Mouse (Mus musculus): ENCODE measurements around the gene Mdm2. TPM values are rescaled to one million over a fixed set of nuclear protein-coding genes. Genes with fewer than 3 reads are reported as not detected.
"Not testable (repeated sequence)": the region's sequence is repeated elsewhere in the genome, so short reads cannot be mapped to it uniquely, and the experiment has no call there.

Gene Mdm2
- polyA plus RNA-seq, 1 experiment from 2014 or later = 47.7 TPM

DNA sequence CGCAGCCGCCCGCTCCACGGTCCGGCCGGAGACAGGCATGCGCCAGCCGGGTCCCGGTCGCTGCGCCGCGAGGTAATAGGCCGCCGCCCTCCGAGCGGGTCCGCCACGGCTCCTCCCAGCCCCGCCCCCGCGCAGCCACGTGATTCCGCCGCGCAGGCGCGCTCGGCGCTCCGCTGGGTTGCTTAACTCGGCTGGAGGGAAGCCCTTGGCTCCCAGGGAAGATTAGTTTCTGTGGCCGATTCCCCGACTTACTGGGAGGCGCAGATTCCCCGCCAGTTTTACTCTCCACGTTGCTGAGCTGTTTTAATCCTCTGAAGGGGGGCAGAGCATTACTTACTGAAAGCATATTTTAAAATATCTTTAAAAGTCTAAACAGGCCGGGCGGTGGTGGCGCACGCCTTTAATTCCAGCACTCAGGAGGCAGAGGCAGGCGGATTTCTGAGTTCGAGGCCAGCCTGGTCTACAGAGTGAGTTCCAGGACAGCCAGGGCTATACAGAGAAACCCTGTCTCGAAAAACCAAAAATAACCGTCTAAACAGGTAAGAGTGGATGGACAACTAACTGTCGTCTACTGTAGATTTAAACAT is 35.8 kb upstream of the Mdm2 start, which contains the start of gene Slc35e3:
Slc35e3 (minus strand) TSS at position 69 of the 587 bp plus-strand sequence.
- 14% methylated on average over 40 of the region's 46 CpGs for WGBS
- peak; percentile 97 for ATAC-seq (ENCODE audit: borderline replicate concordance, extremely low read depth, low FRiP score, low TSS enrichment)

DNA sequence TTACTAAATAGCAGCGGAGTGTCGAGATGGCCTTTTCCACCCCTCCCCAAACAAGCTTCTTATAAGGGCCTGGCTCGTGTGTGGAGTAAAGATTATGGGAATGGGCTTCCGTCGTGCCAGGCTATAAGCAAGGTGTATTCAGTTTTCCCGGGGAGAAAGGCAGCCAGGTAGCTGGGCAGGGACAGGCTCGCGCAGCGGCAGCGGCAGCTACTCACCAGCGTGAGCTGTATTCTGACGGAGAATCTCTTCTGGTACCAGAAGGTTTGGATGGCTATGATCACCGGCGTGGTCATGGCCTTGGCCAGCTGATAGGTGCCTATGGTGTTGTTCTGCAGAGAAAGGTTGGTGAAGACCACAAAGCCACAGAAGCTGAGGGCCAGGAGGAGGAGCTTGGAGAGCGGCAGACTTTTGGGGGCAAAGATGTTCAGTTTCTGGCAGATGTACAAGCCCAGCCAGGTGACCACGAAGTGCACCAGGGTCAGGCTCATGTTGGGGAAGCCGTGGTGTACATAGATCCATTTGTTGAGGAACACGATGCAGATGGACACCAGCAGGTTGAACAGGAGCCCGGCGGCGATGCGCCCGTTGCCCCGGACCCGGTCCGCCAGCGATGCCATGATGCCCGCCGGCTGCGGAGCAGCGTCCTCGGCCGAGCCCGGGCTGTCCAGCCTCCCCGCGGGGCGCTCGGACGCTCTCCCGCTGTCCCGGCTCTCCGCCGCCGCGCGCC is 35.2 kb upstream of the Mdm2 start:
- 0 out of 2 replicates have a peak overlapping the region, but pooled peaks have one; percentile 80 for H3K27ac ChIP-seq
- not testable (repeated sequence) for H3K4me1 ChIP-seq, H3K27me3 ChIP-seq, H3K9me3 ChIP-seq
- WGBS = 1% methylated on average over 14 of the region's 46 CpGs
- peaks cover 18% of the 10 kb centered on the region for H3K36me3 ChIP-seq
- peak overlapping the region; percentile 52 for H3K4me3 ChIP-seq
- H3K9ac ChIP-seq = peak overlapping the region; percentile 57
- ATAC-seq (ENCODE audit: borderline replicate concordance, extremely low read depth, low FRiP score, low TSS enrichment) = peak; percentile 13
- H3K4me2 ChIP-seq = peak overlapping the region; percentile 79

More for the DNA sequence above, 35.8 kb upstream of the Mdm2 start, which contains the start of gene Slc35e3:
- Histone ChIP-seq H3K27me3 (no peaks in the 10 kb centered on the region), H3K4me1 (peaks cover 8% of the 10 kb centered on the region), H3K9ac (peak within 1 kb of the TSS; percentile 57), H3K36me3 (peaks cover 25% of the 10 kb centered on the region), H3K4me2 (peak within 1 kb of the TSS; percentile 79), H3K9me3 (no peaks in the 10 kb centered on the region), H3K4me3 (peak within 1 kb of the TSS; percentile 52), H3K27ac (peak within 1 kb of the TSS; percentile 80)

DNA sequence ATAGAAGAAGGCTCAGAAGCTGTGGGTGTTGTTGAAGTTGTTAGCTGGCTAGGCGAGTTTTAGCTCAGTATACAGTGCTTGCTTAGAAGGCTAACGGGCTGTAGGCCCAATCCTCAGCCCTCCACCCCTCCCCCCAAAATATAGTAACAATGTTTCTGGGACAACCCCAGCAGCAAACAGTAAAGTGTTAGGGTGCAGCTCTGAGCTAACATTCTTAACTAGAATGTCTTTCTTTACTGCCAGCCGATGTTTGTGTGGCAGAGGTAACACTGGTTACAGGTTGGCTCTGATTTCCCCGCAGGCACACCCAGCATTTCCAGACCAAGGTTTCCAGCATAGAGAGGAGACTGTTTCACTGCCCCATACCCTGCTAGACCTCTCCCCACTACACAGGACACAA is 33.4 kb upstream of the Mdm2 start:
- Histone ChIP-seq H3K4me2 (no peak overlapping the region), H3K36me3 (peaks cover 15% of the 10 kb centered on the region), H3K4me1 (peaks cover 8% of the 10 kb centered on the region), H3K9ac (no peak overlapping the region), H3K9me3 (no peaks in the 10 kb centered on the region), H3K4me3 (no peak overlapping the region), H3K27ac (no peak overlapping the region), H3K27me3 (no peaks in the 10 kb centered on the region)
- 67% methylated on average over 4 of the region's 4 CpGs for WGBS
- ATAC-seq (ENCODE audit: borderline replicate concordance, extremely low read depth, low FRiP score, low TSS enrichment) = no peak

DNA sequence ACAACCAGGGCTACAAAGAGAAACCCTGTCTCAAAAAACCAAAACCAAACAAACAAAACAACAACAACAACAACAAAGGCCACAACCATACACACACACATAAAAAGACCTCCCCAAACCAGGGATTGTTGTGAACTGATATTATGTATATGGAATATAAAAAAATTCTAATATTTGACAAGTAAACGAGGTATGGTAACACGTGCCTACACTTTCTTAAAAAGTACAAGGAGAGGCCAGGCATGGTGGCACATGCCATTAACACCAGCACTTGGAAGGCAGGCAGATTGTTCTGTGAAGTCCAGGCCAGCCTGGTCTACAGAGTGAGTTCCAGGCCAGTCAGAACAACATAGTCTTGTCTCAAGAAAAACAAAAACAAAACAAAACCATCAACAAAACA is 32.6 kb upstream of the Mdm2 start:
- Histone ChIP-seq H3K4me2 (no peak overlapping the region), H3K9me3 (no peaks in the 10 kb centered on the region), H3K36me3 (peaks cover 19% of the 10 kb centered on the region), H3K27ac (no peak overlapping the region), H3K4me3 (no peak overlapping the region), H3K27me3 (no peaks in the 10 kb centered on the region), H3K4me1 (peaks cover 8% of the 10 kb centered on the region), H3K9ac (no peak overlapping the region)
- ATAC-seq (ENCODE audit: borderline replicate concordance, extremely low read depth, low FRiP score, low TSS enrichment) = no peak
- 91% methylated on average over 2 of the region's 2 CpGs for WGBS

DNA sequence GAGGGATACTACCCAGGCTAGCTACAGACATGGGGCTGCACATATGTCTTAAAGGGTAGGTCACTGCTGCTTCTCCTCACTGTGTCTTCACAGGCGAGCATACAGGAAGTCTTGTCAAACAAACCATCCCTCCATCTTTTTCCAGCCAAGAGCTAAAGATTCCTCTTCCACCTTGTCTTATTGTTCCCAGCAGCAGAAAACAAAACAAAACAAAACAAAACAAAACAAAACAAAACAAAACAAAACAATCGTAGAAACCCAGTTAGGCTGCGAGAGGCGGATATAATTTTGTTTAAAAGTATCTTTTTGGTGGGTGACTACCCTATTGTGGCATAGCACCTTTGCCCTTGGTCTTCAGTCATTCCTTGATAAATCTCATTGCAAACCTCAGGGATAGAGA is 32.1 kb upstream of the Mdm2 start:
- no peak for ATAC-seq (ENCODE audit: borderline replicate concordance, extremely low read depth, low FRiP score, low TSS enrichment)

DNA sequence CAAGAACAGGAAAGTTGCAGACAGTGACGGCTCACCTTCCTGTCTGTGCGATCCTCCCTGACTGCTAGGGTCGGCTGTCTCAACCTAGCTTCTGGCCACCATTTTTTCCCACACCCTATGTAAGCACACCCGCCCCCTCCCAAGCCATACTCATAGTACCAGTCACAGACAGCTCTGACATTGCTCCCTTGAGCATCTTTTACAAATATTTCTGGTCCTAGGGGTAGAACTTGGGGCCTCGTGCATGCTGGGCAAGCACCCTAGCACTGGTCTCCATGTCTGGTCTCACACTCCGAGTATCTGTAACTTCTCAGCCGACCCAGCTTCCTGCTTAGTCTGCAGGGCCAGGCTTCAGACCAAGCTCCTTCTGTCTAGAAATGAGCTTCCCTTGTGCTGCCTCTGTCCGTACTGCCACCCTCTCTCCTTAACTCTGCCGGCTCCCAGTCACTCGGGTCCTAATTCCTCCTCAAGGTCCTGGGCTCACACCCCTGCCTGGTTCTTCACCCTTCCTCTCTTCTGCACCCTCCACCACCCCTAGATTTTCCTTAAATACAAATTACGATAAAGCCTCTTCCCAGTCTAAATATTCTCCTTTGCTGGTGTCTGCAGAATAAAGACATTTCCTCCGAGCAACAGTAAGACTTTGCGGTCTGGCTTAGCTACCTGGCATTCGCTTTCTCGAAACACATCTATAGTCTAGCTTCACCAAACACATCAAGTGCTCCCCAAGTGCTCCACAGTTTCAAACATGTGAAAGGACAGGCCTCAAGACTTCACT is 31.3 kb upstream of the Mdm2 start:
- Histone ChIP-seq H3K4me1 (peaks cover 8% of the 10 kb centered on the region), H3K4me3 (no peak overlapping the region), H3K36me3 (peaks cover 25% of the 10 kb centered on the region), H3K9me3 (no peaks in the 10 kb centered on the region), H3K27ac (no peak overlapping the region), H3K4me2 (no peak overlapping the region), H3K9ac (no peak overlapping the region), H3K27me3 (no peaks in the 10 kb centered on the region)
- 76% methylated on average over 15 of the region's 15 CpGs for WGBS
- no peak for ATAC-seq (ENCODE audit: borderline replicate concordance, extremely low read depth, low FRiP score, low TSS enrichment)

More for the DNA sequence above, 32.1 kb upstream of the Mdm2 start:
- Histone ChIP-seq H3K4me3 (no peak overlapping the region), H3K4me1 (peaks cover 8% of the 10 kb centered on the region), H3K27ac (no peak overlapping the region), H3K9me3 (no peaks in the 10 kb centered on the region), H3K4me2 (no peak overlapping the region), H3K36me3 (peaks cover 21% of the 10 kb centered on the region), H3K27me3 (no peaks in the 10 kb centered on the region), H3K9ac (no peak overlapping the region)
- WGBS = 81% methylated on average over 4 of the region's 4 CpGs

DNA sequence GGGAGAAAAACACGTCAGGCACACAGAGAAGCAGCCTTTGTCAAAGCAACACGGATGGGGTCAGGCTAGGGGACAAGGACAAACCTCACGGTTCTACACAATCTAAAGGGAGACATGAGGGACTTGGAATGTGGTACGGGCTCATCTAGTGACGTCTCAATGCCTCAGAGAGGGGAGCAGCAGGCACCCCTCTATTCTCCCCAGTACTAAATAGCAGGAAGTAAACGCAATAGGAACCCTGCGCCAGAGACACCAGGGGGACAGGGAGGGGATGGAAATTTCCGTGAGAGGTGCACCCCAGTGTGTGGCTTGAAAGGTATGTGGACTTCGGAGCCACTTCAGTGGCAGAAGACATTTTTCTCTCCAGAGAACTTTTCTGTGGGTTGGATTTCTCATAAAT is 30.4 kb upstream of the Mdm2 start:
- H3K27ac ChIP-seq = no peak overlapping the region
- 80% methylated on average over 9 of the region's 9 CpGs for WGBS

DNA sequence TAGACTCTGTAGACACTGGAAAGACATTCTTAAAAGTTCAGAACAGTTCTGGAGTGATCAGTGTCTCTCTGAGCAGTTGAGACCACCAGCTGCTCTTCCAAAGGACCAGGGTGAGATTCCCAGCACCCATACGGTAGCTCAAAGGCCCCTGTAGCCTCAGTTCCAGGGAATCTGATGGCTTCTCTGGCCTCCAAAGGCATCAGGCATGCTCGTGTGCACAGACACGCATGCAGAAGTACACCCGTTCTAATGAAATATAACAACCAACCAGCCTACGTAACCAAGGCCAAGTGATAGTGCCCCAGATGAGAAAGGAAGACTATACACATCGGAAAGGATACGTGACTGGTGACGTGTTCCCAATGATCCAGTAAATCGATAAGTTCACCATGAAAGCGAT is 29.6 kb upstream of the Mdm2 start:
- no peak for ATAC-seq (ENCODE audit: borderline replicate concordance, extremely low read depth, low FRiP score, low TSS enrichment)
- H3K27ac ChIP-seq = no peak overlapping the region
- peaks cover 5% of the 10 kb centered on the region for H3K4me1 ChIP-seq
- no peaks in the 10 kb centered on the region for H3K27me3 ChIP-seq
- H3K36me3 ChIP-seq = peaks cover 29% of the 10 kb centered on the region
- H3K9me3 ChIP-seq = no peaks in the 10 kb centered on the region
- no peak overlapping the region for H3K4me2 ChIP-seq
- no peak overlapping the region for H3K4me3 ChIP-seq
- 97% methylated on average over 10 of the region's 10 CpGs for WGBS
- H3K9ac ChIP-seq = no peak overlapping the region

More for the DNA sequence above, 30.4 kb upstream of the Mdm2 start:
- no peak for ATAC-seq (ENCODE audit: borderline replicate concordance, extremely low read depth, low FRiP score, low TSS enrichment)
- H3K9ac ChIP-seq = no peak overlapping the region
- no peaks in the 10 kb centered on the region for H3K9me3 ChIP-seq
- H3K36me3 ChIP-seq = peaks cover 29% of the 10 kb centered on the region
- H3K4me2 ChIP-seq = no peak overlapping the region
- no peaks in the 10 kb centered on the region for H3K27me3 ChIP-seq
- H3K4me3 ChIP-seq = no peak overlapping the region
- H3K4me1 ChIP-seq = peaks cover 8% of the 10 kb centered on the region

DNA sequence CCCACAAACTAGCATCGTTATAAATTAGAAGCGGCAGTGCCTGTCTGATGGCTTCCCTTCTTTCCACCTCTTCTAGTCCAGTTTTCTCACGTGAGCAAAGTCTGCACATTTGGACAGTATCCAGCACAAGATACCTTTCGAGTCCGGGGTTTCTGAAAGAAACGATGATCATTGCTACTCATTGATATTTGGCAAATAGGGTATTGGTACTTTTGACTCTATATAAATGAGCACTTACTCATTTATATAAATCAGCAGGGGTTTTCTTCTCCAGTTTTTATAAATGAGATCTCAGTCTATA is 29.0 kb upstream of the Mdm2 start:
- H3K4me1 ChIP-seq = no peaks in the 10 kb centered on the region; the same call in none of the 2 replicates
- H3K9ac ChIP-seq = no peak overlapping the region
- WGBS = 90% methylated on average over 6 of the region's 6 CpGs
- ATAC-seq (ENCODE audit: borderline replicate concordance, extremely low read depth, low FRiP score, low TSS enrichment) = no peak
- H3K9me3 ChIP-seq = no peaks in the 10 kb centered on the region
- no peak overlapping the region for H3K4me3 ChIP-seq
- H3K27me3 ChIP-seq = no peaks in the 10 kb centered on the region
- H3K4me2 ChIP-seq = no peak overlapping the region
- no peak overlapping the region for H3K27ac ChIP-seq
- peaks cover 29% of the 10 kb centered on the region for H3K36me3 ChIP-seq

DNA sequence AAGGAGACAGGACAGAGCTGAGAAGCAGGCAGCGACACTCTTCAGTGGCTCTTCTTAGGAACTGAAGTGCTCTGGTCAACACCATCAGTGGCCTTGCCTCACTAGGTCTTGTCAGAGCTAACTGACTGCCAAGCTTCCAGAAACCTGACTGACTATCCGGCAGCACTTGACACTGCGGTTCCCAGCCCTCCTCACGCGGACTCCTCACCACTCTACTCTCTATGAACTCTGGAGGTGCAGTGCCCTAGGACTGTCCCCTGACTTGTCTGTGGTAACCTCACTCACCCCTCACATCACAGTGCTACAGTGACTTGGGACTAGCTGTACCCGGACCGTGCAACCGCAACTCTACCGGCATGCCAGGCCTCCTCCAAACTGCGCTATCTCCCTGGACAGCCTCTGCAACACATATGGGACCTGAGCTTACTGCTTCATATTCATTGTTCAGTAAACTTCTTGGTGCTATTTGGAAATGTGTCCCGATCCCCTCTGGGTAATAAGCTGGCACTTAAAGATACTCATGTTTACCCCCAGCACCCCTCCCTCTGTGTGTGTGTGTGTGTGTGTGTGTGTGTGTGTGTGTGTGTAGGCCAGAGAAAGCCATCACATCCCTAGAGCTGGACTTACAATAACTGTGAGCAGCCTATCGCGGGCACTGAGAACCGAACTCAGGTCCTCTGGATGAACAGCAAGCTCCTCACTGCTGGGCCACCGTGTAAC is 28.5 kb upstream of the Mdm2 start:
- peaks cover 29% of the 10 kb centered on the region for H3K36me3 ChIP-seq
- no peak overlapping the region for H3K9ac ChIP-seq
- no peaks in the 10 kb centered on the region; the same call in none of the 2 replicates for H3K4me1 ChIP-seq
- no peaks in the 10 kb centered on the region for H3K27me3 ChIP-seq
- no peaks in the 10 kb centered on the region for H3K9me3 ChIP-seq
- no peak overlapping the region for H3K4me3 ChIP-seq
- 94% methylated on average over 15 of the region's 15 CpGs for WGBS
- no peak overlapping the region for H3K4me2 ChIP-seq
- H3K27ac ChIP-seq = no peak overlapping the region
- no peak for ATAC-seq (ENCODE audit: borderline replicate concordance, extremely low read depth, low FRiP score, low TSS enrichment)

DNA sequence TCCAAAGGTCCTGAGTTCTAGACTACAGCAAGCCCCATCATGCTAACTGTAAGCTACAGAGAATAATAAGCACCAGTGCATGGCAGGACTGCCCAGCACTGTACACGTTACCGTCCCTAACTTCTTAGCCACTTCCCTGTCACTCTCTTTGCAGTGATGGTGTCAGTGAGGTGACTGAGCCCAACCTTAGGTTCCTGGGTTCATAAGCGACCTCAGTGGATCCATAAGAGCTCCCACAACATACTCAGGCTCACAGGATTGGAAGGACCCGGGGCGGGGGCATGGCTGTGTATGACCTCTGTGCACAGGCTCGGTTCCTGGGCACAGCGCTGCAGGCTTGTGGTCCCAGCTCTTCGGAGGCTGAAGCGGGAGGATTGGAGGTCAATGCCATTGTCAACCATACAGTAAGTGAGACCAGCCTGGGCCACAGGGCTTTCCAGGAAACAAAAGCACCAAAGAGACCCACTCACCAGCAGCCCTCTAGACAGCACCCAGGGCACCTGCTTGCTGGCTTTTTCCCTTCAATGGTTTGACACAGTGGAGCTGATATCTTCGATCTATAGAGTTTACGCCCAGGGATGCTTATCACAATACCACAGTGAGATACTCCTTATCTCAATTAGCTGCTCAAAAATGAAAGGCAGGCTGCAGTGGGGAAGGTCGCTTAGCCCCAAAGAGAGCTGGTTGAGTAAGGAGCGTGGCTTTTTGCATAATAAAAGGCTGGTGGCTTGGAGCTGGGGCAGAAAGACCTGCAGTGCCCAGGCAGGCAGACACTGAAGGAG is 27.8 kb upstream of the Mdm2 start:
- H3K36me3 ChIP-seq = peaks cover 29% of the 10 kb centered on the region
- no peaks in the 10 kb centered on the region for H3K9me3 ChIP-seq
- no peak overlapping the region for H3K4me3 ChIP-seq
- whole genome bisulfite sequencing = 90% methylated on average over 13 of the region's 13 CpGs
- no peak overlapping the region for H3K27ac ChIP-seq
- H3K4me1 ChIP-seq = no peaks in the 10 kb centered on the region; the same call in 1 of the 2 replicates
- no peak overlapping the region for H3K9ac ChIP-seq
- no peaks in the 10 kb centered on the region for H3K27me3 ChIP-seq
- no peak for ATAC-seq (ENCODE audit: borderline replicate concordance, extremely low read depth, low FRiP score, low TSS enrichment)
- H3K4me2 ChIP-seq = no peak overlapping the region
